Mouse (Mus musculus) megakaryocyte progenitor cell, adult 5-6 weeks (primary cell): ENCODE measurements around the gene Cd164. TPM values are rescaled to one million over a fixed set of nuclear protein-coding genes. Genes with fewer than 3 reads are reported as not detected.

Experiments used
- total RNA-seq, 2 experiments: library from RNA; stranded (forward) in 1 of 2; stranded (reverse) in 1 of 2; fragments of 157-497, 149-512 nt in 1 of 2; fragments of 200-1000 nt in 1 of 2; gene quantifications; 2 replicates each; pipeline versions ENCODE4 v1.2.3 to v1.2.4; 2015 to 2017

The Cd164 gene
- total RNA-seq, 2 experiments from 2014 or later: 115 to 224 TPM

Other genes with a start within 250 kb of the Cd164 start
- gene Fig4, start 216.2 kb upstream of the Cd164 start, total RNA-seq (2015): 25.5 and 27.1 TPM in 2 replicates
- gene Fig4, start 216.2 kb upstream of the Cd164 start, total RNA-seq (2017): 27.9 and 32.7 TPM in 2 replicates
- gene Ak9, start 215.4 kb upstream of the Cd164 start, total RNA-seq (2015): not detected in 2 replicates
- gene Ak9, start 215.4 kb upstream of the Cd164 start, total RNA-seq (2017): 0.03 TPM in 1 of 2 replicates, not detected in the other
- 10.4 and 12.6 TPM in 2 replicates for gene Zbtb24, start 69.0 kb upstream of the Cd164 start, total RNA-seq (2015)
- 15.9 and 21.9 TPM in 2 replicates for gene Zbtb24, start 69.0 kb upstream of the Cd164 start, total RNA-seq (2017)
- gene Mical1, start 43.1 kb upstream of the Cd164 start, total RNA-seq (2015): 29.9 and 32.3 TPM in 2 replicates
- 39.1 and 40.7 TPM in 2 replicates for gene Mical1, start 43.1 kb upstream of the Cd164 start, total RNA-seq (2017)
- gene Smpd2, start 29.0 kb upstream of the Cd164 start, total RNA-seq (2015): 12.8 and 13.7 TPM in 2 replicates
- 8.1 and 20.0 TPM in 2 replicates for gene Smpd2, start 29.0 kb upstream of the Cd164 start, total RNA-seq (2017)
- 1.1 TPM in 1 of 2 replicates, not detected in the other for gene Ppil6, start 29.0 kb upstream of the Cd164 start, total RNA-seq (2015)
- gene Ppil6, start 29.0 kb upstream of the Cd164 start, total RNA-seq (2017): 1.5 TPM in 1 of 2 replicates, not detected in the other
- 0.47 and 0.56 TPM in 2 replicates for gene Ccdc162, start 197.2 kb downstream of the Cd164 start, total RNA-seq (2015)
- gene Ccdc162, start 197.2 kb downstream of the Cd164 start, total RNA-seq (2017): 1.2 and 2.1 TPM in 2 replicates